Mouse (Mus musculus) CH12.LX (cell line): ENCODE data around the gene Nap1l4. TPM values are rescaled to one million over a fixed set of nuclear protein-coding genes. Genes with fewer than 3 reads are reported as not detected.

Source experiments
- DNase-seq: peaks from one replicate; pipeline ENCODE4 v3.0.0-alpha.2; 2013; ENCODE audit errors: extremely low read depth
- H3K27ac ChIP-seq: 2 replicates; pipeline ENCODE4 v1.5.1; 2012; ENCODE audit warnings: low read depth, mild to moderate bottlenecking, control low read depth, moderate library complexity; ENCODE audit not compliant: insufficient read depth
- H3K27me3 ChIP-seq: replicated peaks from 2 replicates; pipeline ENCODE3; 2012; ENCODE audit warnings: inconsistent platforms
- H3K36me3 ChIP-seq, 2 experiments: replicated peaks in 1 of 2; 2 replicates each; pipeline versions ENCODE3 to v1.6.1; 2012; ENCODE audit warnings: inconsistent platforms in 1 of 2, low read length in 1 of 2, mild to moderate bottlenecking in 1 of 2, mixed read lengths in 1 of 2, moderate library complexity in 1 of 2; ENCODE audit not compliant: control insufficient read depth in 1 of 2, insufficient read depth in 1 of 2
- H3K4me1 ChIP-seq, 2 experiments: 2 replicates each; pipeline ENCODE4 v1.6.1; 2012; ENCODE audit warnings: inconsistent platforms in 1 of 2, moderate library complexity in 1 of 2; ENCODE audit not compliant: insufficient read depth in 2 of 2, control insufficient read depth in 1 of 2
- H3K4me2 ChIP-seq: 2 replicates; pipeline ENCODE4 v1.6.1; 2012; ENCODE audit warnings: low read depth, mild to moderate bottlenecking, control low read depth; ENCODE audit not compliant: poor library complexity, insufficient read depth, severe bottlenecking
- H3K4me3 ChIP-seq, 3 experiments: fragments of 150-350 bp in 1 of 3; sonication (generic) in 1 of 3; replicated peaks in 1 of 3; 2 replicates each; pipeline versions ENCODE3 to v1.5.1; 2011 to 2012; ENCODE audit warnings: low read depth in 2 of 3, low read length in 2 of 3, mild to moderate bottlenecking in 2 of 3, moderate library complexity in 2 of 3, control low read depth in 1 of 3, improper control_type of control experiment in 1 of 3, inconsistent platforms in 1 of 3, mixed read lengths in 1 of 3; ENCODE audit not compliant: poor library complexity in 1 of 3
- H3K79me2 ChIP-seq: replicated peaks from 2 replicates; pipeline ENCODE4 v1.6.1; 2012; ENCODE audit warnings: mild to moderate bottlenecking, moderate library complexity; ENCODE audit not compliant: control insufficient read depth, poor library complexity, insufficient read depth, severe bottlenecking; ENCODE audit errors: extremely low read depth
- H3K9ac ChIP-seq: 2 replicates; pipeline ENCODE4 v1.6.1; 2012; ENCODE audit warnings: low read depth, mild to moderate bottlenecking, control low read depth, moderate library complexity; ENCODE audit not compliant: insufficient read depth
- H3K9me3 ChIP-seq: replicated peaks from 2 replicates; pipeline ENCODE3; 2012; ENCODE audit warnings: low read length, inconsistent platforms, mixed read lengths
- BHLHE40 ChIP-seq: IDR thresholded peaks from 2 replicates; pipeline ENCODE4 v1.6.1; 2011; ENCODE audit warnings: mild to moderate bottlenecking, low read depth, low read length, improper control_type of control experiment
- CHD1 ChIP-seq: IDR thresholded peaks from 2 replicates; pipeline ENCODE4 v1.6.1; 2012; ENCODE audit warnings: low read depth, low read length, improper control_type of control experiment, inconsistent platforms
- CTCF ChIP-seq, 2 experiments: IDR thresholded peaks in 1 of 2; conservative IDR thresholded peaks in 1 of 2; 2 replicates each; pipeline ENCODE4 v1.5.1; 2011 to 2012; ENCODE audit warnings: low read depth in 2 of 2, low read length in 2 of 2, improper control_type of control experiment in 1 of 2, inconsistent platforms in 1 of 2, mild to moderate bottlenecking in 1 of 2, moderate library complexity in 1 of 2
- EP300 ChIP-seq: IDR thresholded peaks from 2 replicates; pipeline ENCODE4 v1.6.1; 2011; ENCODE audit warnings: low read length, improper control_type of control experiment
- ETS1 ChIP-seq: conservative IDR thresholded peaks from 2 replicates; pipeline ENCODE4 v1.6.1; 2012; ENCODE audit warnings: low read depth, mild to moderate bottlenecking, inconsistent platforms, low read length, improper control_type of control experiment, moderate library complexity
- GABPA ChIP-seq: IDR thresholded peaks from 2 replicates; pipeline ENCODE4 v1.6.1; 2012; ENCODE audit warnings: low read depth, low read length, improper control_type of control experiment, inconsistent platforms; ENCODE audit not compliant: insufficient replicate concordance
- HCFC1 ChIP-seq: IDR thresholded peaks from 2 replicates; pipeline ENCODE4 v1.6.1; 2012; ENCODE audit warnings: low read depth, mild to moderate bottlenecking, inconsistent platforms, low read length, improper control_type of control experiment
- IRF4 ChIP-seq: IDR thresholded peaks from 2 replicates; pipeline ENCODE4 v1.6.1; 2014; ENCODE audit warnings: low read depth, mild to moderate bottlenecking, inconsistent platforms, low read length, improper control_type of control experiment
- KAT2A ChIP-seq: IDR thresholded peaks from 2 replicates; pipeline ENCODE4 v1.6.1; 2012; ENCODE audit warnings: low read length, improper control_type of control experiment, inconsistent platforms; ENCODE audit not compliant: insufficient replicate concordance
- MAFK ChIP-seq: IDR thresholded peaks from 2 replicates; pipeline ENCODE4 v1.6.1; 2011; ENCODE audit warnings: low read length, improper control_type of control experiment; ENCODE audit not compliant: insufficient replicate concordance
- MAZ ChIP-seq: IDR thresholded peaks from 2 replicates; pipeline ENCODE4 v1.6.1; 2012; ENCODE audit warnings: low read depth, mild to moderate bottlenecking, inconsistent platforms, low read length, improper control_type of control experiment, moderate library complexity
- MXI1 ChIP-seq: IDR thresholded peaks from 2 replicates; pipeline ENCODE4 v1.6.1; 2011; ENCODE audit warnings: mild to moderate bottlenecking, low read depth, low read length, improper control_type of control experiment
- MYC ChIP-seq: IDR thresholded peaks from 2 replicates; pipeline ENCODE4 v1.6.1; 2011; ENCODE audit warnings: low read depth, mild to moderate bottlenecking, improper control_type of control experiment, low read length
- NELFE ChIP-seq: IDR thresholded peaks from 2 replicates; pipeline ENCODE4 v1.6.1; 2011; ENCODE audit warnings: low read depth, low read length, improper control_type of control experiment
- NRF1 ChIP-seq: IDR thresholded peaks from 2 replicates; pipeline ENCODE4 v1.6.1; 2014; ENCODE audit warnings: low read depth, mild to moderate bottlenecking, inconsistent platforms, low read length, improper control_type of control experiment, moderate library complexity
- POLR2A ChIP-seq: IDR thresholded peaks from 2 replicates; pipeline ENCODE4 v1.6.1; 2011; ENCODE audit warnings: low read depth, mild to moderate bottlenecking, improper control_type of control experiment, low read length
- POLR2AphosphoS2 ChIP-seq: IDR thresholded peaks from 2 replicates; pipeline ENCODE4 v1.6.1; 2011; ENCODE audit warnings: low read depth, low read length, improper control_type of control experiment
- RCOR1 ChIP-seq: conservative IDR thresholded peaks from 2 replicates; pipeline ENCODE4 v1.6.1; 2012; ENCODE audit warnings: low read depth, mild to moderate bottlenecking, inconsistent platforms, low read length, improper control_type of control experiment
- TBP ChIP-seq: conservative IDR thresholded peaks from 2 replicates; pipeline ENCODE4 v1.6.1; 2011; ENCODE audit warnings: low read depth, low read length, improper control_type of control experiment
- TCF12 ChIP-seq: IDR thresholded peaks from 2 replicates; pipeline ENCODE4 v1.6.1; 2014; ENCODE audit warnings: low read depth, mild to moderate bottlenecking, inconsistent platforms, low read length, improper control_type of control experiment
- UBTF ChIP-seq: IDR thresholded peaks from 2 replicates; pipeline ENCODE4 v1.6.1; 2012; ENCODE audit warnings: low read depth, mild to moderate bottlenecking, inconsistent platforms, low read length, improper control_type of control experiment, moderate library complexity
- ZC3H11A ChIP-seq: IDR thresholded peaks from 2 replicates; pipeline ENCODE4 v1.6.1; 2012; ENCODE audit warnings: low read depth, mild to moderate bottlenecking, inconsistent platforms, low read length, improper control_type of control experiment
- ZMIZ1 ChIP-seq: IDR thresholded peaks from 2 replicates; pipeline ENCODE4 v1.6.1; 2012; ENCODE audit warnings: low read depth, mild to moderate bottlenecking, inconsistent platforms, low read length, improper control_type of control experiment
- ZNF384 ChIP-seq: IDR thresholded peaks from 2 replicates; pipeline ENCODE4 v1.6.1; 2012; ENCODE audit warnings: low read depth, low read length, improper control_type of control experiment, inconsistent platforms
- dilution Hi-C: fragments of 300-500 bp; cut with MboI; formaldehyde crosslinking; loops from 2 replicates; pipeline ENCODE4 v1.14.3; 2020; ENCODE audit warnings: low sequenced_read_pairs; ENCODE audit not compliant: extremely low pct_unique_long_range_greater_than_20kb, extremely low pct_ligation_motif_present
- in situ Hi-C: fragments of 300-500 bp; cut with MboI; formaldehyde crosslinking; loops from 3 replicates; pipeline ENCODE4 v1.14.3; 2019; ENCODE audit warnings: low sequenced_read_pairs, low pct_ligation_motif_present, low pct_unique_long_range_greater_than_20kb, mixed read lengths
- polyA plus RNA-seq: library from polyadenylated mRNA; unstranded; fragments of >175 nt; gene quantifications from 2 replicates; pipeline ENCODE4 v1.2.1, GENCODE M21; 2012; ENCODE audit warnings: low read depth; ENCODE audit not compliant: insufficient read length
- total RNA-seq, 2 experiments: library from RNA; depleted of rRNA; stranded (reverse); fragments of 300-350 nt in 1 of 2; fragments of >200 nt in 1 of 2; gene quantifications; 2 replicates each; pipeline ENCODE4 v1.2.3; 2012 to 2014

The Nap1l4 gene
- total and polyA plus RNA-seq, 3 experiments: 121 to 175 (median 154) TPM

DNA sequence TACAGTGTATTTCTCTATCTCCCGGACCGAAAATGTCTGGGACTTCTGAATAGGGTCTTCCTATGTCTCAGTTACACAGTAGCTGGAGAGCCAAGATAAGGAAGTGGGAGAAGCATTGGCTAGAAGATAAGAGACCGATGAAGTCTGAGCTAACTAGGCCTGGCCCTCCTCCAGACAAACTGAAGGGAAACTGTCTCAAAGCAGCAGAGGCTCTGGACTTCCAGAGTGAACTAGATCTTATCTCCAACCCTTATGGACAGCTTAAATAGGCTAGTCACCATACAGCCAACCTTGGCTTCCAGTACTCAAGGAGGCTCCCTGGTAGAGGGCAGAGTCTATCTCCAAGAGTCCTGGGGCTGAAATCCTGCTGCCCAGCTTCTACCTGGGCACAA, 16.7 kb upstream of the Nap1l4 start:
- no peak overlapping the region for H3K9ac ChIP-seq
- no peak overlapping the region for H3K4me2 ChIP-seq
- no peaks in the 10 kb centered on the region for H3K79me2 ChIP-seq
- H3K4me1 ChIP-seq: no peaks in the 10 kb centered on the region
- TF ChIP-seq CHD1 (no peak), MXI1 (no peak)
- peaks cover 92 to 97% of the 10 kb centered on the region in 2 experiments for H3K36me3 ChIP-seq
- in situ Hi-C loops (no loop called here), dilution Hi-C loops (no loop called here)
- DNase-seq: no peak
- no peak overlapping the region for H3K4me3 ChIP-seq
- no peak overlapping the region for H3K27ac ChIP-seq
- H3K9me3 ChIP-seq: no peaks in the 10 kb centered on the region
- no peaks in the 10 kb centered on the region for H3K27me3 ChIP-seq

DNA sequence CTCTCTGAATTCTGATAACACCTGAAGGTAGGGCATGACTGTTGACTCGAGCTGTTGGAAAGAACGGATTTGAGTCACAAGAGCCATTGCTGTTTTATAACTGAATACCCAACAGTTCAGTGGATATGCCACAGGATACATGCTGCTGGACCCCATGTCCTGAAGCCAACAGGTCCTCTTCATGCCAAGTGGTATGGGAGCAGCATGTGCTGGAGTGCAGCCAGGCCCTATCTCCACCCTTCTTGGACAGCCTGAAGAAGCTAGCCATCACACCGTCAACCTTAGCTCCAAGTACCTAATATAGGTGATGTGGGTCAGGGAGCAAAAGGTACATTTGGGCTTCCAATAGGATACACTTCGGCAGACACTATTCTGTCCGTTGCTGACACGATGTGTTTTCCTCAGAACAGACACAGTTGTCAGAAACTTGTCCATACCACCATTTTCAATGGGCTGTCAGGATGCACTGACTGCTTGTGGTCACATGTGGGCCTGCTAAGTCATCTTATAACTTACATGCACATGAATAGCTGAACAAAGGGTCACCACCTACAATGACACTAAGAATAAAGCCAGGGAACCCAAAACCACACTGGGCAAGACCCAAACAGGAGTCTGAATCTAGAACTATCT, 16.2 kb upstream of the Nap1l4 start:
- H3K4me2 ChIP-seq: no peak overlapping the region
- H3K27me3 ChIP-seq: no peaks in the 10 kb centered on the region
- H3K9ac ChIP-seq: no peak overlapping the region
- H3K36me3 ChIP-seq: peaks cover 92 to 97% of the 10 kb centered on the region in 2 experiments
- DNase-seq: no peak
- no peak overlapping the region for H3K4me3 ChIP-seq
- H3K79me2 ChIP-seq: no peaks in the 10 kb centered on the region
- TF ChIP-seq POLR2AphosphoS2 (no peak), ETS1 (no peak), ZNF384 (no peak), NELFE (no peak), CHD1 (no peak), ZC3H11A (no peak), CTCF (conservative IDR thresholded peaks at IDR 0.05 in 1 of 2, IDR thresholded peaks at IDR 0.05 in 1 of 2; ENCODE audit: low read depth in 2 of 2, low read length in 2 of 2) (no peak), IRF4 (no peak), RCOR1 (no peak), KAT2A (no peak), TBP (no peak), TCF12 (no peak), MAZ (no peak), MAFK (no peak)
- H3K4me1 ChIP-seq: no peaks in the 10 kb centered on the region
- dilution Hi-C loops (no loop called here), in situ Hi-C loops (no loop called here)
- H3K27ac ChIP-seq: no peak overlapping the region
- no peaks in the 10 kb centered on the region for H3K9me3 ChIP-seq

DNA sequence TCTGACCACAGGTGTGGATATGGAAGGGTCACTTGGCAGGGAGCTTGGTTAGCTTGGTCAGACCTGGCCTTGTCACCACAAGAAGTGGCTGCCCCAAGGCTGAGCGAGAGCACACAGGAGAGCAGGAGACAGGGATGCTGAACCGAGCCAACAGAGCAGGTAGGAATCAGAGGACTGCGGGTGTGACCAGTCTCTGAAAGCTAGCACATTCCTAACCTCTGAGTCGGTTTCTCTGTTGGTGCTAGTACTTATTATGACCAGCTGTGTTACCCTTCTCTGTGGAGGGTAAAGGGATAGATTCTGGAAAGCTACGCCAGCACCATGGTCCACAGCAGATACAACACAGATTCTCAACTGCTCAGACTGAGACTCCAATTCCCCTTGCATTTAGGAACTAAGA, 14.9 kb upstream of the Nap1l4 start:
- H3K4me3 ChIP-seq: no peak overlapping the region
- no peak overlapping the region for H3K27ac ChIP-seq
- H3K9me3 ChIP-seq: no peaks in the 10 kb centered on the region
- no peak overlapping the region for H3K9ac ChIP-seq
- no peak overlapping the region for H3K4me2 ChIP-seq
- TF ChIP-seq POLR2A: no peak
- no peak for TF ChIP-seq BHLHE40
- no peak for TF ChIP-seq NRF1
- TF ChIP-seq KAT2A: no peak
- no peak for TF ChIP-seq HCFC1
- no peak for TF ChIP-seq EP300
- TF ChIP-seq MYC: no peak
- TF ChIP-seq ZMIZ1: no peak
- TF ChIP-seq UBTF: no peak
- TF ChIP-seq MAFK: no peak
- no peak for TF ChIP-seq GABPA
- no peak for TF ChIP-seq TCF12
- TF ChIP-seq CHD1: no peak
- TF ChIP-seq, all 38 proteins: peak for 0
- H3K4me1 ChIP-seq: no peaks in the 10 kb centered on the region
- no peak for DNase-seq
- no peaks in the 10 kb centered on the region for H3K27me3 ChIP-seq
- dilution Hi-C loops (no loop called here), in situ Hi-C loops (no loop called here)
- H3K36me3 ChIP-seq: peaks cover 92 to 97% of the 10 kb centered on the region in 2 experiments
- no peaks in the 10 kb centered on the region for H3K79me2 ChIP-seq
